Comparison of ENCODE assay signal across 12 mouse cellular contexts in the genomic region with DNA sequence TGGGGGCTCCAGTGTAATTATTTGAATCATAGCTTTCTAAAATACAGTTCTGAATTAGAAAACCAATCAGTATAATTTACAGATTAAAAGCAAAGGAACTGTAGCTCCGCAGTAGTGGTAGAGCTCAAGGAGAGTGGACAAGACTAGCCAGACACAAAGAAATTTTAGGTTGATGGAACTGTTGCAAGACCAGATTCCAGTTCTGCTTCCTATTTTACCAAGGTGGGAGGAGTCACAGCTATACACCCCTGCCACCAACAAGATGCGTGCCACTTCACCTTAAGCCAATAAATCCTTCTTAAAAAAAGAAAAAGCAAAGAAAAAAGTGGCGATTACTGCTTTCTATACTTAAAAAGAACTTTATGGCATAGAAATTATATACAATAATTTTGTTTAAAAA.
"Had no signal": no experiment of that assay in that cellular context is flagged by ENCODE, and none has a peak within 500 bp of the region (broad histone marks: within the 10 kb centered on the region; RNA-seq: fewer than 3 reads in every experiment).

No protein-coding gene starts in this region.

- ATAC-seq: lung, postnatal 0 days; midbrain, embryonic 13.5 days; midbrain, embryonic 15.5 days had no signal

- DNase-seq: lung, adult 2 months; lung, postnatal 14 days; lung, postnatal 36 days; right cerebral cortex, postnatal 25 days; right cerebral cortex, postnatal 4 days; spleen, adult 18-20 months; thymus, adult 18-20 months; thymus, postnatal 25 days; thymus, postnatal 4 days had no signal
